Comparison of ENCODE assay signal across 8 mouse cellular contexts in the genomic region with DNA sequence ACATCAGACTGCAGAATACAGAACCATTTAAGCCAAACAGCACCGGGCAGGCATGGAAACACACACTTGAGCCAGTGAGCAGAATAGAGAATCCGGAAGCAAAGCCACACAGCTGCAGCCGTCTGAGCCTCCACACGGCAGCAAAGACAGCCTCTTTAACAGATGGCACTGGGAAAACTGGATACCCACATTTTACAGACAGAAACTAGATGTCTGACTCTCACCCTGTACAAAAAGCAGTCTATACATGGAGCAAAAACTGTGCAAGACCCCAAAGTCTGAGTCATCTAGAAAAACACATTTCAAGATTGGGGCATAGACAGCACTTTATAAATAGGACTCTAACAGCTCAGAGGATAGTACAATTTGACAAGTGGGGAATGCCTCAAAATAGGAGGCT. TPM values are rescaled to one million over a fixed set of nuclear protein-coding genes. Genes with fewer than 3 reads are reported as not detected.
"Had no signal": no experiment of that assay in that cellular context is flagged by ENCODE, and none has a peak within 500 bp of the region (broad histone marks: within the 10 kb centered on the region; RNA-seq: fewer than 3 reads in every experiment).

No protein-coding gene starts in this region.

- DNase-seq: kidney, adult 8-10 months; kidney, postnatal 36 days; layer of hippocampus, postnatal 36 days; lung, adult 18-20 months; retina, postnatal 1 day; thymus, postnatal 4 days had no signal

RNA-seq across cellular contexts. Expression of a gene that starts 25.8 kb away (rescaled TPM):
- total RNA-seq: liver, adult 2 months; megakaryocyte-erythroid progenitor cell, adult 5-6 weeks had no signal
